Mouse (Mus musculus): ENCODE measurements at regions not wholly inside any gene's neighbourhood (a gene's known extent, or its start where the extent isn't known, plus 50 kb on each side); places are given as distances from the start of the nearest gene placed in this dataset.

DNA sequence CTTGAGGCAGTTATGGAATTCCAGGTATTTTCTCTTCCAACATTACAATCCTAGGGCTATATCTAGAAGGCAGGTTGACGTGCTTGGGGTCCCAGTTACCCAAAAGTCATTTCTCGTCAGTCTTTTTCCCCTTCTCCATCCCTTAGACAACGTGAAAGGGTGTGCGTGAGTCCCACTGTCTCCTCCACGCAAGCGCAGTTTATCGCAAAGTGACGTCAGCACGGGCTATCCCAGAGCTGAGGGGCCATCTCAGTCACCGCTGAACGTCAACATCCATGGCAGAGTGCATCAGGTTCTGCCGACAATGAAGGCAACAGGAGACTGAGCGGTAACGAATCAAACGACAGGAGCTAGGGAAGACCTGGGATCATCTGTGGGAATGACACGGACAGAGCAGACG is 57.4 kb downstream of the Fam43a start:
- no peak for TF ChIP-seq POLR2A (IDR thresholded peaks at IDR 0.05; ENCODE audit: low read depth, low read length)
- TF ChIP-seq CTCF (IDR thresholded peaks at IDR 0.05; ENCODE audit: extremely low read depth, insufficient read depth, insufficient read length, insufficient replicate concordance): no peak

All from spleen, adult 2 months (tissue).